Mouse (Mus musculus): ENCODE measurements around the gene Aoc3.
A peak's percentile ranks its signal among the peaks of the same experiment; 100 is the strongest.
"Not testable (repeated sequence)": the region's sequence is repeated elsewhere in the genome, so short reads cannot be mapped to it uniquely, and the experiment has no call there.

Aoc3 gene

DNA sequence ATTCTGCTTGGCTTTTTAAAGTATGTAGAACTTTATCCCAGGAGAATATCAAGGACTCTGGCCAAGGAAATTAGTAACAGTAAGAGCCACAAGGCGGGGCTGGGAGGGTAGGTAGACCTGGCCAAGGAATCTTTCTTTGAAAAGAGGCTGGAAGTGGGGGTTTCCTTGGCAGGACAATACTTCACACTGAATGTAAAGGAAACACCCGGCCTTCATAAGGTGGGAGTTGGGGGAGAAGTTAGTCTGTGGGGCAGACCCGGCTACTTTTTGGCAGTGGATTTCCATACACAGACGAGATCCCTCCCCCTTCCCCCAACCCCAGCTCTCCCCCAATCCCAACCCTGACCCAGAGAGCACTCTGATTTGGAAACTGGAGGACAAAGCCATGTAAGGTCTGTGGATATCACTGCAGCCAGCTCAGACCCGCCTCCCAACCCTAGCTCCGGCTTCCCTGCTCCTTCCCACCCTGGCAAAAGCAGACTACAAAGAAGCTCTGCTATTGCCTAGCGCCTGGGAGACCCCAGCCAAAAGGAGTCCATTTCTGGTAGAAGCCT, at the start of gene Aoc3:
TSS of gene Aoc3 (plus strand) at position 235 of the 554 bp plus-strand sequence.
- no peak for DNase-seq (ENCODE audit: low read depth)

GRCm38 (mm10) chr11:101280837-101281236, 49.6 kb upstream of the Aoc3 start:
- no peak for DNase-seq (ENCODE audit: low read depth)

- DNase-seq (ENCODE audit: low read depth), result no peak
Observed at GRCm38 (mm10) chr11:101282896-101283295, 47.5 kb upstream of the Aoc3 start.

- DNase-seq (ENCODE audit: low read depth), result no peak
Observed at GRCm38 (mm10) chr11:101283805-101284204, 46.6 kb upstream of the Aoc3 start.

DNA sequence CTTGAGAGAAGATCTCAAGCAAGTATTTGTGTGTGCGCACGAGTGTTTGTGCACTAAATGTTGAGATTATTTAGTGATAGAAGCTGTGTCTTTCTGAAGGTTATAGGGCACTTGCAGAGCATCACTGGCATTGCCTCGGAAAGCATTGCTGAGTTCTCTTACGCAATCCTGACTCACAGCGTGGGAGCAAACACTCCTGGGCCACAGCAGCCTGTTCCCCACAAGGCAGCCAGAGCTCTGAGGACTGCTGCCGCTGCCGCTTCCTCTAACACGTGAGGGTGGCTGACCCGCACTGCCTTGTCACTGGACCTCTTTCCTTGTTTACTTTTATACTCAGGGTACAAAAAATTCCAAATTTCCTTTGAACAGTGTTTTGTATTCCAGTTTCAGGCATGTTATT, 43.1 kb upstream of the Aoc3 start:
- DNase-seq (ENCODE audit: low read depth), result no peak

DNA sequence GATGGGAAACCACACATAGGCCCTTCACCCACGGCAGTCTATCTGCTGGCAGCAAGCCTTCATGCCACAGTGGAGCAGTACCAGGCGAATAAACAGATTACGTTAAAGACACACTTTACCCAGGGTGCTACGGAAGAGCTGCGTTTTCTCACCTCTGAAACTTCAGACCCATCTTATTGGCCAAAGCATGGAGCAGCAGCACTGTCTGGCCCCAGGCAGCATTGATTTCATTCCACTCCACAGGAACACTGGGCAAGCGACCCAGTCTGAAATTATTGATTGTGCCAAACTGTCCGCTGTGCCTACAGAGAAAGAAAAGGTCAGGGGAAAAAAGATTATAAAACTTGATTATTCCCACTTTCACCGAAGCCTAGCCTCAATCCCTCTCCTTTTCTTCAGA, 39.2 kb upstream of the Aoc3 start:
- DNase-seq (ENCODE audit: low read depth), result no peak

GRCm38 (mm10) chr11:101295191-101295590, 35.2 kb upstream of the Aoc3 start:
- DNase-seq (ENCODE audit: low read depth), result no peak

DNA sequence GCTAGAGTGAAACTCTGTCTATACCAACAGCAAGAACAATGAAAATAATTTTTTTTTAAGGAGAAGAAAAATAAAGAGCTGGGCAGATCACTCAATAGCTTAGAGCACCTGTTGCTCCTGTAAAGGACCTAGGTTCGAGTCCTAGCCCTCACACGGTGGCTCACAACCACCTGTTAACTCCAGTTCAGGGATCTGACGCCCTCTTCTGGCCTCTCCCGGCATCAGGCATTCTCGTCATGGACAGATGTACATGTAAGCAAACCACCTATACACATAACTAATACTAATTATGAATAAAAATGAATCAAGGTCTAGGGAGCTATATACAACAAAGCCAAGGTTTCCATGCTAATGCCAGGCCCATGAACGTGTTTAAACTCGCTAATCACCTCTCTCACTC, 29.5 kb upstream of the Aoc3 start:
- DNase-seq (ENCODE audit: low read depth), result peak; percentile 50

DNA sequence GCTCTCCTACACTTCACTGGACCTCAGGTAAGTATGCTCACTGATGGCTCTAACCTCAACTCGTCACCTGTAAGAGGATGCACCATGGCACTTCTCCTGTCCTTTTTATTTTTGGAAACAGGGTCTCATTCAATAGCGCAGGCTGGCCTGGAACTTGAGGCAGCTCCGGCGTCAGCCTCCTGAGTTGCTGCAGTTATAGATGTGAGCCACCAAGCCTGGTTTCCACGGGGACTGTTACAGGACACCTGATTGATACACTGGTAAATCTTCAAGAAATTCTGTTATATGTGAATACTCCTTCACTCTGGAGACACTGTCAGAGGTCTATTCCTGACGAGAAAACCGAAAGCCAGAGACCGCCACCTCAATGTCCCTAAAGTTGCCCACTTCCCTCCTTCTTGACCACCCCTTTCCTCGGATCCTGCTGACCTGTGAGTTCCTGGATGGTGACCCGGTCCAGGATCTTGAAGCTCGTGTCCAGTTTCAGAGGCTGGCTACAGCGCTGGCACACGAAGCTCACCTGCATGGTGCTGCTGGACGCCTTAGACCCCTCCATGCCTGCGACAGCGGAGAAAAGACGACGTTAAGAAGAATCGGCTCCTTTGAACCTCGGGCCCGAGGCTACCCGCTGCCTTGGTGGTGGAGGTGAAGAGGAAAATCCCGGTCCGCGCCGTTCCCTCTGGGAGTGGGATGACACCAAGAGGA, 29.0 kb upstream of the Aoc3 start:
- no peak for DNase-seq (ENCODE audit: low read depth)

DNA sequence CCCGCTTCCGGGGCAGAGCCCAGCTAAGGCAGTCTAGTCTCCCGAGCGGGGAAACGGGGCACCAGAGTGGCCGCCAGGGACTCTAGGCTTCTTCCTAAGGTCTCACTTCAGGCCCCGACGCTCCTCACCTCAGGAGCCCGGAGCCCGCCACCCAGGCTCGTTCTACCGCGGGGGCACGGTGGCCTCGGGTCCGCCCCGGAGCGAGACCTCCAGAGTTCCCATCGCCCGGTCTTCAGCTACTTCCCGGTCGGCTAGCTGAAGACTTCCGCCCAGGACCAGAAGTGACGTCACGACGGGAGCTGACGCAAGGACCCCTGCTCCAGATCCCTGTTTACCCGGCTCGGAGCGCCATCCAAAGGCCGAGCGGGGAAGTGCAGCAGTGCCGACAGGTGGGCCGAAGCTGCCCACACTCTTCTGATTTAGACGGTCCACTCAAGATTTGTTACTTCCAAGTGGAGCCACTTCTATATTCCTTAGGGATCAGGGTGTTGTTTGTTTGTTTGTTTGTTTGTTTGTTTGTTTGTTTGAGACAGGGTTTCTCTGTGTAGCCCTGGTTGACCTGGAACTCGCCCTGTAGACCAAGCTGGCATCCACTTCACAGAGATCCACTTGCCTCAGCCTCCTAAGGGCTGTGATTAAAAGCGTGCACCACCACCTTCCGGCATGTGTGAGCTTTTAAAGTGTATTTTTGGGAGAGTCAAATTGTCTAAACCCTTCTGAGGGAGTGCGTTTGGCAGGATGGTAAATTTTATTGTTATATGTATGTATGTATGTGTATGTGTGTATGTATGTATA, 28.2 kb upstream of the Aoc3 start, which contains the start of gene Becn1:
TSS of gene Becn1 (minus strand) at position 283 of the 795 bp plus-strand sequence.
- peak; percentile 97 for DNase-seq (ENCODE audit: low read depth)

DNA sequence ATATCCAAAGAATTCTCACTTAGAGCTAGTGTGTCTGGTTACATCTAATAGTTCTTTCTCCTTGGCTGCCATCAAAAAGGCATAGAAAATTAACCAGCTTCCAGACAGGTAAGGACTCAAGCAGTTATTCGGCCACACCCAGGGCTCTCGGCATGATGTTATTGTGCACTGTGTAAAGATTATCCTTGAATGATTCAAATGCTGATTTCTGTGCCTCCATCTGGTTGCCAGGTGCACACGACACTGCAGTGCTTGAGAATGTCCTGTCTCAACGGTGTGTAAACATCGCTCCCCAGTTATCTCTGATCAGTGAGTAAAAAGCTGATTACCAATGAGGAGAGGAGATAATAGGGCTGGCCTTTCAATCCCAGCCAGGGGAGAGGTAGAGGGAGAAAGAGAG, 22.7 kb upstream of the Aoc3 start:
- no peak for DNase-seq (ENCODE audit: low read depth)

DNA sequence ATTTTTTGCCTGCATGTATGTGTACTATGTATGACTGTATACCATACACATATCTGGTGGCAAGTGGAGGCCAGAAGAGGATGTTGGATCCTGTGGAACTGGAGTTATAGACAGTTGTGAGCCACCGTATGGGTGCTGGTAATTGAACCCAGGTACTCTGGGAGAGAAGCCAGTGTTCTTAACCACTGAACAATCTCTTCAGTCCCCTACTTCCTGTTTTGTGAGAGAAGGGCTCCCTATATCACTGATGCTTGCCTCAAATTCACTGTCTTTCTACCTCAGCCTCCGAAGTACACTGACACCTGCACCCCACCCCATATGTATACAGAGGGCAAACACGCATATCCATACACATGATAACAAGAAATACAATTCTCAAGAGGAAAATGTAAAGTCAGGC, 19.3 kb upstream of the Aoc3 start:
- DNase-seq (ENCODE audit: low read depth), result no peak

DNA sequence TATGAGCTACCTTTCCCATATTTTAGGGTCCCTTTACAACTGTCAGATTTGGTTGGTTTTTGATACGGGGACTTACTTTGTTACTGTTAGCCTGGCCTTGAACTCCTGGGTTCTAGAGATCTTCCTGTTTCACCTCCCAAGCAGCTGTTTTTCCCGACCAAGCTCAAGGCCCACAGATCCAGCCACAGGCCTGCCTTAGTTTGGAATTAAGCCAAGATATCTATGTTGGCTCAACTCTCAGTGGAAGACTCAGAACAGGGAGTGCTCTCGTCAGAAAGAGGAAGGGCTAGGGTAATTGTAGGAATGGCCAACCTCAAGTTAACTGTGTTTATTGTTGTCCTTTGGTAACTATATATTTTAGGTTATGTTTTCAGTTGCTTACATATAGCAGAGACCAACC, 18.3 kb upstream of the Aoc3 start:
- no peak for DNase-seq (ENCODE audit: low read depth)

DNA sequence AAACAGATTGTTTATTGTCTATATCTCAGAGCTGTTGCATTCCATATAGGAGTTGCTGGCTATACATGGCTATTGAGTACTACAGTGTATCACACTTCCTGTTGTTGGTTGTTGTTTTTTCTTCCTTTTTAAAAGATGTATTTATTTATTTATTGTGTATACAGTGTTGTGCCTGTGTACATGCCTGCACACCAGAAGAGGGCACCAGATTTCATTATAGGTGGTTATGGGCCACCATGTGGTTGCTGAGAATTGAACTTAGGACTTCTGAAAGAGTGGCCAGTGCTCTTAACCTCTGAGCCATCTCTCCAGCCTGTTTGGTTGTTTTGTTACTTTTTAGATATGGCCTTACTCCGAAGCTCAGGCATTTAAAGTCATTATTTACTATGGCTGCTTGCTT, 15.8 kb upstream of the Aoc3 start:
- DNase-seq (ENCODE audit: low read depth), result no peak

DNA sequence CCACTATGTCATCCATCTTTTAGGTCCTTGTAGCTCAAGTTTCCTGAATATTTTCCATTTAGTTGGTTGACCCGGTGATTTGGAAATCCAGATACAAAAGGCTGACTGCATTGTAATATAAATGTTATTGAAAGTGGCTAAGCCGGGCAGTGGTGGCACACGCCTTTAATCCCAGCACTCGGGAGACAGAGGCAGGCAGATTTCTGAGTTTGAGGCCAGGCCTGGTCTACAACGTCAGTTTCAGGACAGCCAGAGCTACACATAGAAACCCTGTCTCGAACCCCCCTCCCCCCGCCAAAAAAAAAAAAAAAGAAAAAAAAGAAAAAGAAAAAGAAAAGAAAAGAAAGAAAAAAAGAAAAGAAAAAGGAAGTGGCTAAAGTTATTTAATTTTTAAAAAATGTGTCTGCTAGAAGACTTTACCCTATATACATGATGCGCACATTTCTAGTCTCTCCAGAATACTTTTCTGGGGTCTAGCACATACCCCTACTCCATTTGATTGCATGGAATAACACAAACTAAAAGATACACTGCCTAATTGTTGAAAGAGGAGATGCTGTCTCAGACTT, 15.2 kb upstream of the Aoc3 start:
- DNase-seq (ENCODE audit: low read depth), result no peak

GRCm38 (mm10) chr11:101315665-101316500, 14.5 kb upstream of the Aoc3 start, which contains the start of gene Psme3:
Gene Psme3, plus strand, starts transcription at chr11:101316213.
- DNase-seq (ENCODE audit: low read depth), result peak; percentile 96

GRCm38 (mm10) chr11:101316501-101316917, 13.9 kb upstream of the Aoc3 start:
- peak; percentile 75 for DNase-seq (ENCODE audit: low read depth)

DNA sequence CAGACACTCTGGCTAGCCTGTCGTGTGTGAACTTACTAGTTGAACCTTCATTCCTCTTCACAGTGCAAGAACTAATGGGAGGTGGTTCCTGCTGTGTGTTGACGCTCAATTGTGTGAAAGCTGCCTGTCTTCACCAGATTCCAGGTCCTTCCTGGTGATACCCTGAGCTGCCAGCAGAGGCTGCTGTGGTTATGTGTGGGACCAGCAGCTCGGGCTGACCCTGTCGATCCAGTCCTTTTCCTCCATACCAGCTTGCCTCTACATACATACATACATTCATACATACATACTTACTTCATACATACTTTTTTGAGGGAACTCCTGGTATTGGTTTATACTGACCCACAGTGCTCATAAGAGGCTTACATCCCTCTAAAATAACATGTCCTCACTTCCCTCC, 6.8 kb upstream of the Aoc3 start:
- DNase-seq (ENCODE audit: low read depth), result peak; percentile 51

DNA sequence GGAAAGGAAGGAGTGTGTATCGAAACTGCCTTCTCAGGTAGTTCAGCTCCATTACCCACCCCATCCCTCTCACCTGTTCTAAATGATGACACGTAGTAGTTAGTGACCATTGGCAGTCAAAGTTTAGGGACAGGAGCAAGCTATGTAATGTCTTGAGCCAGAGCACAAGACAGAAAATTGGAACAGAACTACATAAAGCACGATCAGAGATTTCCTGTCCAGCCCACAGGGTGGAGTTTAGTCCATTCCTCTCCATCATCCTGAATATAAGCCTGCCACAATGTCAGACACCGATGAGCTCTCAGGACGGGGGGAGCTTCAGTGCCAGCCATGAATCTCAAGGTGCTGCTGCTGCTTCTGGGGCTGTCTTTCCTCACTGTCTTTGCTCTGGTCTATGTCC, 5.6 kb upstream of the Aoc3 start, which contains the start of gene Aoc2:
TSS of gene Aoc2 (plus strand) at position 301 of the 400 bp plus-strand sequence.
- DNase-seq (ENCODE audit: low read depth), result no peak

DNA sequence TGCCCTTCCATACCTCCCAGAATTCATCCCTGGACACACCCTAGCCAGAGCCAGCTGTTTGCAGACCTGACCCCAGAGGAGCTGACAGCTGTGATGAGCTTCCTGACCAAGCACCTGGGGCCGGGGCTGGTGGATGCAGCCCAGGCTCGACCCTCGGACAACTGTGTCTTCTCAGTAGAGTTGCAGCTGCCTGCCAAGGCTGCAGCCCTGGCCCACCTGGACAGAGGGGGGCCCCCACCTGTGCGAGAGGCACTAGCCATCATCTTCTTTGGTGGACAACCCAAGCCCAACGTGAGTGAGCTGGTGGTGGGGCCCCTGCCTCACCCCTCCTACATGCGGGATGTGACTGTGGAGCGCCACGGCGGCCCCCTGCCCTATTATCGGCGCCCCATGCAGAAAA, 5.2 kb upstream of the Aoc3 start:
- DNase-seq (ENCODE audit: low read depth), result not testable (repeated sequence)

- no peak for DNase-seq (ENCODE audit: low read depth)
Observed at GRCm38 (mm10) chr11:101326147-101326546, 4.3 kb upstream of the Aoc3 start.

- no peak for DNase-seq (ENCODE audit: low read depth)
Observed at GRCm38 (mm10) chr11:101327311-101327710, 3.1 kb upstream of the Aoc3 start.
